Comparison of ENCODE assay signal across 8 mouse cellular contexts in genomic region chr13:95523659-95524423, GRCm38 (mm10). TPM values are rescaled to one million over a fixed set of nuclear protein-coding genes. Genes with fewer than 3 reads are reported as not detected.
DNase-seq lines count a peak whose midpoint lies in the region; ATAC-seq and TF ChIP-seq lines count a peak whose summit lies in the region.

No protein-coding gene starts in this region.

- 0 out of 2 replicates have a peak, but pooled peaks have one; percentile 5 for ATAC-seq in embryonic facial prominence, embryonic 11.5 days (replicated peaks; ENCODE audit: insufficient number of reproducible peaks, low FRiP score, low TSS enrichment, low read depth)
- peak; percentile 65 for ATAC-seq in megakaryocyte, adult 5-6 weeks (ENCODE audit: poor library complexity, severe bottlenecking)

- TF ChIP-seq POLR2A in spleen, adult 2 months (IDR thresholded peaks at IDR 0.05; ENCODE audit: low read depth, low read length) = no peak

- peak overlapping the region; percentile 30; the same call in 1 of the 2 replicates for H3K9ac ChIP-seq in embryonic facial prominence, embryonic 11.5 days (replicated peaks; ENCODE audit: low read length)

- peaks cover 8% of the 10 kb centered on the region for H3K4me1 ChIP-seq in spleen, adult 2 months (ENCODE audit: control insufficient read depth, insufficient read depth, insufficient read length)
- peaks cover 4% of the 10 kb centered on the region; the same call in 1 of the 2 replicates for H3K4me1 ChIP-seq in embryonic facial prominence, embryonic 11.5 days (ENCODE audit: control insufficient read depth, insufficient read depth, low read length)

- no peaks in the 10 kb centered on the region for H3K9me3 ChIP-seq in embryonic facial prominence, embryonic 11.5 days (replicated peaks; ENCODE audit: control insufficient read depth, low read length)

- intact Hi-C loops in heart, postnatal 10 days (cut with DNase I) = no loop called here

- H3K27me3 ChIP-seq in spleen, adult 2 months (ENCODE audit: control insufficient read depth, insufficient read depth, low read length) = peaks cover 4% of the 10 kb centered on the region
- peaks cover 27% of the 10 kb centered on the region for H3K27me3 ChIP-seq in embryonic facial prominence, embryonic 11.5 days (ENCODE audit: control insufficient read depth, insufficient read depth, low read length)

- 15% methylated on average over 29 of the region's 29 CpGs for WGBS in spleen, adult 2 months
- WGBS in embryonic facial prominence, embryonic 11.5 days = under 1% methylated on average over 29 of the region's 29 CpGs

- no peaks in the 10 kb centered on the region for H3K36me3 ChIP-seq in spleen, adult 2 months (ENCODE audit: control insufficient read depth, insufficient read depth, low read length)
- no peaks in the 10 kb centered on the region for H3K36me3 ChIP-seq in embryonic facial prominence, embryonic 11.5 days (replicated peaks; ENCODE audit: control insufficient read depth, insufficient read depth, low read depth, low read length)

- no peak for DNase-seq in spleen, adult 2 months (ENCODE audit: low read depth in 1 of 2, low spot score in 2 of 2)
- no peak for DNase-seq in spleen, postnatal 36 days (ENCODE audit: low spot score in 2 of 2)
- peak; percentile 38 for DNase-seq in embryonic facial prominence, embryonic 11.5 days (ENCODE audit: low spot score)
- DNase-seq in heart, postnatal 10 days = peak; percentile 44 to 60
- DNase-seq in kidney, postnatal 25 days = peak; percentile 87 to 91
- DNase-seq in testis, postnatal 10 days (ENCODE audit: low spot score) = peak; percentile 62
- no peak for DNase-seq in thymus, postnatal 25 days

- TF ChIP-seq CTCF in spleen, adult 2 months (IDR thresholded peaks at IDR 0.05; ENCODE audit: extremely low read depth, insufficient read depth, insufficient read length, insufficient replicate concordance) = no peak

- peak overlapping the region; percentile 61 for H3K4me2 ChIP-seq in embryonic facial prominence, embryonic 11.5 days (ENCODE audit: low read depth, low read length)

- H3K4me3 ChIP-seq in spleen, adult 2 months (ENCODE audit: extremely low read depth, insufficient read depth, insufficient read length) = peak overlapping the region; percentile 65
- peak overlapping the region; percentile 37 for H3K4me3 ChIP-seq in embryonic facial prominence, embryonic 11.5 days (ENCODE audit: low read depth, low read length)

- H3K27ac ChIP-seq in spleen, adult 2 months (ENCODE audit: insufficient read depth, low read length) = peak overlapping the region; percentile 64
- H3K27ac ChIP-seq in embryonic facial prominence, embryonic 11.5 days (replicated peaks; ENCODE audit: low read depth, low read length) = no peak overlapping the region

RNA-seq across cellular contexts. Expression of gene F2rl1, which starts 1.2 kb away (rescaled TPM):
- polyA plus RNA-seq in spleen, adult 2 months (2012; rRNA removed) = 6.3 and 7.7 TPM in 2 replicates
- polyA plus RNA-seq in embryonic facial prominence, embryonic 11.5 days (2014; fragmentation: Nextera tagmentation; extraction: Ambion mirVana) = 0.38 and 0.45 TPM in 2 replicates
- 1 to 10 TPM in 1 of 2 experiments, under 1 TPM in 1; 0.96 to 1.0 TPM for total RNA-seq in heart, postnatal 10 days (2021)
- total RNA-seq in megakaryocyte, adult 5-6 weeks (2015) = 0.14 TPM in 1 of 2 replicates, not detected in the other
- 0.33 and 0.61 TPM in 2 replicates for total RNA-seq in megakaryocyte, adult 5-6 weeks (2017)

RNA-seq across cellular contexts. Expression of gene S100z, which starts 45.3 kb away (rescaled TPM):
- not detected in 2 replicates for polyA plus RNA-seq in spleen, adult 2 months (2012; rRNA removed)
- 1.9 and 2.1 TPM in 2 replicates for polyA plus RNA-seq in embryonic facial prominence, embryonic 11.5 days (2014; fragmentation: Nextera tagmentation; extraction: Ambion mirVana)
- total RNA-seq in heart, postnatal 10 days (2021) = not detected
- not detected in 2 replicates for total RNA-seq in megakaryocyte, adult 5-6 weeks (2015)
- not detected in 2 replicates for total RNA-seq in megakaryocyte, adult 5-6 weeks (2017)

Comparison
In these comparisons a context has a peak if more than half of its experiments do, and no peak if none do; other contexts are left out.
1. DNase-seq: peak in embryonic facial prominence, embryonic 11.5 days (single experiment), heart, postnatal 10 days (2 of 2), kidney, postnatal 25 days (2 of 2) and testis, postnatal 10 days (single experiment); none in spleen, adult 2 months (0 of 2), spleen, postnatal 36 days (0 of 2) and thymus, postnatal 25 days (single experiment).